Mouse (Mus musculus) kidney, embryonic 14.5 days (tissue): ENCODE results near the gene Mcoln2. TPM values are rescaled to one million over a fixed set of nuclear protein-coding genes. Genes with fewer than 3 reads are reported as not detected.

Source experiments
- ATAC-seq: fragments of 200-750 bp; cut with Nextera tagmentation; 2 replicates; pipeline ENCODE4 v1.8.0; 2017; ENCODE audit warnings: moderate number of reproducible peaks, mild to moderate bottlenecking, moderate TSS enrichment, moderate library complexity; ENCODE audit not compliant: low FRiP score, low TSS enrichment
- H3K27ac ChIP-seq: fragments of 300-500 bp; sonication (generic); 2 replicates; pipeline ENCODE4 v1.5.1; 2014; ENCODE audit warnings: low read depth, mild to moderate bottlenecking, low read length, moderate library complexity, mixed read lengths
- H3K27me3 ChIP-seq: fragments of 300-500 bp; sonication (generic); 2 replicates; pipeline ENCODE4 v1.6.1; 2014; ENCODE audit warnings: mild to moderate bottlenecking, low read length; ENCODE audit not compliant: control insufficient read depth, insufficient read depth
- H3K36me3 ChIP-seq: fragments of 300-500 bp; sonication (generic); 2 replicates; pipeline ENCODE4 v1.6.1; 2014; ENCODE audit warnings: low read length, mixed read lengths; ENCODE audit not compliant: control insufficient read depth, insufficient read depth
- H3K4me1 ChIP-seq: fragments of 300-500 bp; sonication (generic); 2 replicates; pipeline ENCODE4 v1.6.1; 2014; ENCODE audit warnings: low read length, mixed read lengths; ENCODE audit not compliant: control insufficient read depth, insufficient read depth
- H3K4me2 ChIP-seq: fragments of 300-500 bp; sonication (generic); replicated peaks from 2 replicates; pipeline ENCODE4 v1.6.1; 2014; ENCODE audit warnings: low read depth, mild to moderate bottlenecking, low read length
- H3K4me3 ChIP-seq: fragments of 300-500 bp; sonication (generic); 2 replicates; pipeline ENCODE4 v1.5.1; 2014; ENCODE audit warnings: mild to moderate bottlenecking, low read length
- H3K9ac ChIP-seq: fragments of 300-500 bp; sonication (generic); 2 replicates; pipeline ENCODE4 v1.6.1; 2014; ENCODE audit warnings: low read depth, mild to moderate bottlenecking, low read length, moderate library complexity
- H3K9me3 ChIP-seq: fragments of 300-500 bp; sonication (generic); 2 replicates; pipeline ENCODE4 v1.6.1; 2016; ENCODE audit warnings: low read length; ENCODE audit not compliant: control insufficient read depth
- WGBS: fragments of 180-500 bp; shearing (Covaris S2); extraction: QIAGEN DNeasy Blood & Tissue Kit; methylation state at CpG from one replicate; pipeline ENCODE4 v1.1.7; 2014; 5-methylcytosine and 5-hydroxymethylcytosine counted together
- polyA plus RNA-seq: library from polyadenylated mRNA; unstranded; fragments of >200 nt; fragmentation: Nextera tagmentation; extraction: Ambion mirVana; gene quantifications from 2 replicates; pipeline ENCODE4 v1.2.1, GENCODE M21; 2014

Mcoln2 gene
- polyA plus RNA-seq, 1 experiment from 2014 or later, result 1.1 TPM

- 92% methylated on average over 1 of the region's 1 CpGs for WGBS
- H3K27me3 ChIP-seq, result 0 out of 2 replicates have a peak, but pooled peaks cover 4% of the 10 kb centered on the region
- H3K27ac ChIP-seq, result no peak overlapping the region
- no peak overlapping the region for H3K9ac ChIP-seq
- no peaks in the 10 kb centered on the region for H3K4me1 ChIP-seq
- ATAC-seq, result no peak
- no peak overlapping the region for H3K4me3 ChIP-seq
- no peaks in the 10 kb centered on the region for H3K9me3 ChIP-seq
- no peak overlapping the region for H3K4me2 ChIP-seq
- no peaks in the 10 kb centered on the region for H3K36me3 ChIP-seq
Observed at GRCm38 (mm10) chr3:146244630-146245029, 95.0 kb downstream of the Mcoln2 start.

Other genes starting within 250 kb of the Mcoln2 start
- 52.5 and 54.5 TPM in 2 replicates for gene Bcl10, start 227.0 kb upstream of the Mcoln2 start, polyA plus RNA-seq
- gene 2410004B18Rik, start 211.8 kb upstream of the Mcoln2 start, polyA plus RNA-seq, result 55.7 and 63.5 TPM in 2 replicates
- 2.3 and 2.6 TPM in 2 replicates for gene Syde2, start 162.0 kb upstream of the Mcoln2 start, polyA plus RNA-seq
- 0.44 TPM in 1 of 2 replicates, not detected in the other for gene Wdr63, start 41.7 kb upstream of the Mcoln2 start, polyA plus RNA-seq
- 6.5 and 8.9 TPM in 2 replicates for gene Mcoln3, start 32.4 kb upstream of the Mcoln2 start, polyA plus RNA-seq
- gene Lpar3, start 71.1 kb downstream of the Mcoln2 start, polyA plus RNA-seq, result 0.27 and 0.83 TPM in 2 replicates